Mouse (Mus musculus): ENCODE results near the gene Gsta1. TPM values are rescaled to one million over a fixed set of nuclear protein-coding genes. Genes with fewer than 3 reads are reported as not detected.
"Not testable (repeated sequence)": the region's sequence is repeated elsewhere in the genome, so short reads cannot be mapped to it uniquely, and the experiment has no call there.

Gene Gsta1
- polyA plus RNA-seq, 1 experiment from 2014 or later, result not detected

- Histone ChIP-seq H3K27ac (ENCODE audit: low read depth, low read length) (no peak overlapping the region), H3K9ac (replicated peaks; ENCODE audit: low read depth, low read length) (no peak overlapping the region), H3K9me3 (ENCODE audit: control insufficient read depth, low read length) (no peaks in the 10 kb centered on the region), H3K4me3 (ENCODE audit: low read depth, low read length) (no peak overlapping the region), H3K4me1 (ENCODE audit: control insufficient read depth, insufficient read depth, low read length) (no peaks in the 10 kb centered on the region), H3K36me3 (ENCODE audit: control insufficient read depth, insufficient read depth, low read length) (no peaks in the 10 kb centered on the region), H3K4me2 (ENCODE audit: low read depth, low read length) (no peak overlapping the region), H3K27me3 (ENCODE audit: control insufficient read depth, insufficient read depth, low read length) (no peaks in the 10 kb centered on the region)
- WGBS, result 78% methylated on average over 10 of the region's 10 CpGs
- no peak for ATAC-seq (ENCODE audit: low read depth)
Observed at GRCm38 (mm10) chr9:78223221-78223902, 7.1 kb upstream of the Gsta1 start.

GRCm38 (mm10) chr9:78224418-78224817, 6.0 kb upstream of the Gsta1 start:
- WGBS, result 91% methylated on average over 2 of the region's 2 CpGs
- ATAC-seq (ENCODE audit: low read depth), result no peak
- Histone ChIP-seq H3K4me1 (ENCODE audit: control insufficient read depth, insufficient read depth, low read length) (no peaks in the 10 kb centered on the region), H3K27me3 (ENCODE audit: control insufficient read depth, insufficient read depth, low read length) (no peaks in the 10 kb centered on the region), H3K9ac (replicated peaks; ENCODE audit: low read depth, low read length) (no peak overlapping the region), H3K36me3 (ENCODE audit: control insufficient read depth, insufficient read depth, low read length) (no peaks in the 10 kb centered on the region), H3K9me3 (ENCODE audit: control insufficient read depth, low read length) (no peaks in the 10 kb centered on the region), H3K4me2 (ENCODE audit: low read depth, low read length) (no peak overlapping the region), H3K27ac (ENCODE audit: low read depth, low read length) (no peak overlapping the region), H3K4me3 (ENCODE audit: low read depth, low read length) (no peak overlapping the region)

- Histone ChIP-seq H3K9ac (replicated peaks; ENCODE audit: low read depth, low read length) (no peak overlapping the region), H3K4me3 (ENCODE audit: low read depth, low read length) (no peak overlapping the region), H3K9me3 (ENCODE audit: control insufficient read depth, low read length) (no peaks in the 10 kb centered on the region), H3K4me2 (ENCODE audit: low read depth, low read length) (no peak overlapping the region), H3K4me1 (ENCODE audit: control insufficient read depth, insufficient read depth, low read length) (no peaks in the 10 kb centered on the region), H3K27ac (ENCODE audit: low read depth, low read length) (no peak overlapping the region), H3K27me3 (ENCODE audit: control insufficient read depth, insufficient read depth, low read length) (no peaks in the 10 kb centered on the region), H3K36me3 (ENCODE audit: control insufficient read depth, insufficient read depth, low read length) (no peaks in the 10 kb centered on the region)
- ATAC-seq (ENCODE audit: low read depth), result no peak
- WGBS, result 87% methylated on average over 11 of the region's 11 CpGs
Observed at GRCm38 (mm10) chr9:78225304-78225703, 5.2 kb upstream of the Gsta1 start.

- H3K36me3 ChIP-seq (ENCODE audit: control insufficient read depth, insufficient read depth, low read length), result no peaks in the 10 kb centered on the region
- H3K27ac ChIP-seq (ENCODE audit: low read depth, low read length), result no peak overlapping the region
- no peaks in the 10 kb centered on the region for H3K9me3 ChIP-seq (ENCODE audit: control insufficient read depth, low read length)
- 97% methylated on average over 2 of the region's 2 CpGs for WGBS
- H3K4me1 ChIP-seq (ENCODE audit: control insufficient read depth, insufficient read depth, low read length), result no peaks in the 10 kb centered on the region
- no peak overlapping the region for H3K4me2 ChIP-seq (ENCODE audit: low read depth, low read length)
- H3K27me3 ChIP-seq (ENCODE audit: control insufficient read depth, insufficient read depth, low read length), result no peaks in the 10 kb centered on the region
- H3K9ac ChIP-seq (replicated peaks; ENCODE audit: low read depth, low read length), result no peak overlapping the region
- no peak for ATAC-seq (ENCODE audit: low read depth)
- no peak overlapping the region for H3K4me3 ChIP-seq (ENCODE audit: low read depth, low read length)
Observed at GRCm38 (mm10) chr9:78228122-78228521, 2.3 kb upstream of the Gsta1 start.

GRCm38 (mm10) chr9:78229658-78230057, 798 bp upstream of the Gsta1 start:
- not testable (repeated sequence) for H3K36me3 ChIP-seq (ENCODE audit: control insufficient read depth, insufficient read depth, low read length); H3K4me1 ChIP-seq (ENCODE audit: control insufficient read depth, insufficient read depth, low read length); H3K27ac ChIP-seq (ENCODE audit: low read depth, low read length); ATAC-seq (ENCODE audit: low read depth); H3K4me2 ChIP-seq (ENCODE audit: low read depth, low read length); H3K4me3 ChIP-seq (ENCODE audit: low read depth, low read length); H3K27me3 ChIP-seq (ENCODE audit: control insufficient read depth, insufficient read depth, low read length); H3K9ac ChIP-seq (replicated peaks; ENCODE audit: low read depth, low read length); H3K9me3 ChIP-seq (ENCODE audit: control insufficient read depth, low read length)
- WGBS, result 61% methylated on average over 3 of the region's 3 CpGs

- not testable (repeated sequence) for H3K27ac ChIP-seq (ENCODE audit: low read depth, low read length); H3K9me3 ChIP-seq (ENCODE audit: control insufficient read depth, low read length); H3K4me2 ChIP-seq (ENCODE audit: low read depth, low read length); H3K36me3 ChIP-seq (ENCODE audit: control insufficient read depth, insufficient read depth, low read length); H3K4me3 ChIP-seq (ENCODE audit: low read depth, low read length); H3K9ac ChIP-seq (replicated peaks; ENCODE audit: low read depth, low read length); H3K4me1 ChIP-seq (ENCODE audit: control insufficient read depth, insufficient read depth, low read length); H3K27me3 ChIP-seq (ENCODE audit: control insufficient read depth, insufficient read depth, low read length); ATAC-seq (ENCODE audit: low read depth)
- WGBS, result no CpG with 5 or more reads among the region's 10 CpGs
Observed at GRCm38 (mm10) chr9:78233121-78233695, 2.8 kb downstream of the Gsta1 start.

GRCm38 (mm10) chr9:78255683-78256470, 25.4 kb downstream of the Gsta1 start:
- not testable (repeated sequence) for H3K9ac ChIP-seq (replicated peaks; ENCODE audit: low read depth, low read length); H3K36me3 ChIP-seq (ENCODE audit: control insufficient read depth, insufficient read depth, low read length); H3K4me2 ChIP-seq (ENCODE audit: low read depth, low read length); H3K27me3 ChIP-seq (ENCODE audit: control insufficient read depth, insufficient read depth, low read length); H3K27ac ChIP-seq (ENCODE audit: low read depth, low read length); H3K4me1 ChIP-seq (ENCODE audit: control insufficient read depth, insufficient read depth, low read length); H3K9me3 ChIP-seq (ENCODE audit: control insufficient read depth, low read length); H3K4me3 ChIP-seq (ENCODE audit: low read depth, low read length); ATAC-seq (ENCODE audit: low read depth)
- WGBS, result 83% methylated on average over 4 of the region's 4 CpGs

- not testable (repeated sequence) for H3K36me3 ChIP-seq (ENCODE audit: control insufficient read depth, insufficient read depth, low read length); H3K27ac ChIP-seq (ENCODE audit: low read depth, low read length); H3K27me3 ChIP-seq (ENCODE audit: control insufficient read depth, insufficient read depth, low read length); ATAC-seq (ENCODE audit: low read depth); H3K9me3 ChIP-seq (ENCODE audit: control insufficient read depth, low read length); H3K4me3 ChIP-seq (ENCODE audit: low read depth, low read length); H3K4me2 ChIP-seq (ENCODE audit: low read depth, low read length); H3K4me1 ChIP-seq (ENCODE audit: control insufficient read depth, insufficient read depth, low read length); H3K9ac ChIP-seq (replicated peaks; ENCODE audit: low read depth, low read length)
- 82% methylated on average over 1 of the region's 3 CpGs for WGBS
Observed at GRCm38 (mm10) chr9:78256914-78257313, 26.5 kb downstream of the Gsta1 start, which contains the start of gene Gm3776. Gene Gm3776 (plus strand): TSS chr9:78257129.

- peak; percentile 72; the same call in 1 of the 2 replicates for ATAC-seq (ENCODE audit: low read depth)
- not testable (repeated sequence) for H3K4me3 ChIP-seq (ENCODE audit: low read depth, low read length); H3K36me3 ChIP-seq (ENCODE audit: control insufficient read depth, insufficient read depth, low read length); H3K4me1 ChIP-seq (ENCODE audit: control insufficient read depth, insufficient read depth, low read length); H3K27ac ChIP-seq (ENCODE audit: low read depth, low read length); H3K4me2 ChIP-seq (ENCODE audit: low read depth, low read length); H3K9me3 ChIP-seq (ENCODE audit: control insufficient read depth, low read length); H3K9ac ChIP-seq (replicated peaks; ENCODE audit: low read depth, low read length); H3K27me3 ChIP-seq (ENCODE audit: control insufficient read depth, insufficient read depth, low read length)
- 5% methylated on average over 1 of the region's 6 CpGs for WGBS
Observed at GRCm38 (mm10) chr9:78259688-78260087, 29.2 kb downstream of the Gsta1 start.
